Mouse (Mus musculus): ENCODE data around the gene Gm21874. TPM values are rescaled to one million over a fixed set of nuclear protein-coding genes. Genes with fewer than 3 reads are reported as not detected.

Gm21874 gene
- polyA plus RNA-seq (2012; rRNA removed; ENCODE audit: low replicate concordance): not detected in 2 replicates

GRCm38 (mm10) chrY:9416048-9416447 lies at the start of gene Gm21874:
Gene Gm21874, minus strand, starts transcription at chrY:9416148.

Other genes with a start within 250 kb of the Gm21874 start
- gene Gm21721, start 214.0 kb downstream of the Gm21874 start, polyA plus RNA-seq (2012; rRNA removed; ENCODE audit: low replicate concordance): not detected in 2 replicates
- gene Gm21812, start 69.0 kb downstream of the Gm21874 start, polyA plus RNA-seq (2012; rRNA removed; ENCODE audit: low replicate concordance): not detected in 2 replicates